Mouse (Mus musculus): ENCODE measurements around the gene Rnd1. TPM values are rescaled to one million over a fixed set of nuclear protein-coding genes. Genes with fewer than 3 reads are reported as not detected.

Rnd1 gene
- polyA plus RNA-seq, 1 experiment, result not detected

DNA sequence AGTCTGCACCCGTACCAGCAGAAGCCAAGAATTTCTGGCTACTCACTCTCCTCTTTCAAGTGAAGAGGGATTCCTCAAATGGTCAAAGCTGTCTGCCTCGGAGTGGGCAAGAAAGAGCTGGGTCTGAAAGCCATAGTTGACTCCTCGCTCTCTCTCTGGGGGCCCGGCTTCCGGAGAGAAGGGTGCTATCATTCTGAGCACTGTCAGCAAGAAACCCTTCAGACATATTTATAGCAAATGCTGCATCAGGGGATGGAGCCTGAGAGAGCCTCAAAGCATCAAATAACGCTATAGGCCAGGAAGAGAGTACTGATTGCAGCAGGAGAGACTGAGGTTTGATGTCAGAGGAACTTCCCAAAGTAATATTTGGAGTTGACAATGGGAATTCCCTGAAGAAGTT is 47.8 kb downstream of the Rnd1 start:
- Histone ChIP-seq H3K4me1 (ENCODE audit: control insufficient read depth, insufficient read depth, low read length) (peaks cover 46% of the 10 kb centered on the region), H3K4me3 (ENCODE audit: insufficient read depth, low read depth, low read length) (no peak overlapping the region), H3K27ac (ENCODE audit: insufficient read depth, low read depth, low read length) (no peak overlapping the region)
- WGBS, result 56% methylated on average over 6 of the region's 6 CpGs
- TF ChIP-seq POLR2A (IDR thresholded peaks at IDR 0.05; ENCODE audit: insufficient read depth, low read depth, low read length) (no peak), CTCF (IDR thresholded peaks at IDR 0.05; ENCODE audit: insufficient read depth, low read depth, low read length) (no peak)

DNA sequence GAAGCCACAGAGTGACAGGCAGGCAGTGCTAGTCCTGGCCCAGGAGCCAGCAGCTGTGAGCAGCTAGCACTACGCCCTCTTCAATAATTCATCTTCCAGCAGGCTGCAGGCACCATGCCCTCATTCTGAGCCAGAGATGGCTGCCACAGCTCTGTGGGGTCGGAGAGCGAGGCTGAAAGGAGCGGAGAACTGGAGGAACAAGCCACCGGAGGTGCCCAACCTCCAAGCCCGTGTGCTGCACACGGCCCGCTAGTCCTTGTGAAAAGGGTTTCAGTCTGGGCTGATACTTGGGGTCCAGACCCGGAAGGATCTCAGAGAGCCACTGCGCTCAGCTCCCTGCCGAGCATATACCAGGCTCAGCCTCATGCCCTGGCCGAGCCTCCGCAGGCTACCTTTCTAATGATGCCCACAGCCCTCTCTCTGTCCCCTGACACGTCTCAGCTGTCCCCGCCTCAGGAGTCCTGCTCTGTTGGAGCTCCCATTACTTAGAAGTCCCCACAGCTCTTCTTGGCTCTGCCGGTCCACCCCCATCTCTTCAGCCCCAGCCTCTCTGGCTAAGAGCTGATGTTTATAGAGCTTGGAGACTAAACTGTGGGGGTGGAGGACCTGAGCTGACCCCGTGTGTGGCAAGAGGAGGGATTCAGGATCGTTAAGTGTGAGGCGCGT is 48.5 kb downstream of the Rnd1 start:
- H3K27ac ChIP-seq (ENCODE audit: insufficient read depth, low read depth, low read length), result no peak overlapping the region
- 11% methylated on average over 20 of the region's 20 CpGs for WGBS
- H3K4me3 ChIP-seq (ENCODE audit: insufficient read depth, low read depth, low read length), result 0 out of 2 replicates have a peak overlapping the region, but pooled peaks have one; percentile 8
- peaks cover 43% of the 10 kb centered on the region for H3K4me1 ChIP-seq (ENCODE audit: control insufficient read depth, insufficient read depth, low read length)
- TF ChIP-seq CTCF (IDR thresholded peaks at IDR 0.05; ENCODE audit: insufficient read depth, low read depth, low read length), result no peak
- TF ChIP-seq POLR2A (IDR thresholded peaks at IDR 0.05; ENCODE audit: insufficient read depth, low read depth, low read length), result no peak

GRCm38 (mm10) chr15:98626487-98627212 is 50.6 kb downstream of the Rnd1 start:
- TF ChIP-seq CTCF (IDR thresholded peaks at IDR 0.05; ENCODE audit: insufficient read depth, low read depth, low read length) (no peak), POLR2A (IDR thresholded peaks at IDR 0.05; ENCODE audit: insufficient read depth, low read depth, low read length) (no peak)
- Histone ChIP-seq H3K4me1 (ENCODE audit: control insufficient read depth, insufficient read depth, low read length) (peaks cover 27% of the 10 kb centered on the region), H3K4me3 (ENCODE audit: insufficient read depth, low read depth, low read length) (no peak overlapping the region), H3K27ac (ENCODE audit: insufficient read depth, low read depth, low read length) (no peak overlapping the region)
- WGBS, result 76% methylated on average over 7 of the region's 7 CpGs

- Histone ChIP-seq H3K4me3 (ENCODE audit: insufficient read depth, low read depth, low read length) (no peak overlapping the region), H3K27ac (ENCODE audit: insufficient read depth, low read depth, low read length) (no peak overlapping the region), H3K4me1 (ENCODE audit: control insufficient read depth, insufficient read depth, low read length) (peaks cover 22% of the 10 kb centered on the region)
- no peak for TF ChIP-seq CTCF (IDR thresholded peaks at IDR 0.05; ENCODE audit: insufficient read depth, low read depth, low read length)
- no peak for TF ChIP-seq POLR2A (IDR thresholded peaks at IDR 0.05; ENCODE audit: insufficient read depth, low read depth, low read length)
- 32% methylated on average over 8 of the region's 8 CpGs for WGBS
Measured at GRCm38 (mm10) chr15:98626078-98626477, 51.2 kb downstream of the Rnd1 start.

DNA sequence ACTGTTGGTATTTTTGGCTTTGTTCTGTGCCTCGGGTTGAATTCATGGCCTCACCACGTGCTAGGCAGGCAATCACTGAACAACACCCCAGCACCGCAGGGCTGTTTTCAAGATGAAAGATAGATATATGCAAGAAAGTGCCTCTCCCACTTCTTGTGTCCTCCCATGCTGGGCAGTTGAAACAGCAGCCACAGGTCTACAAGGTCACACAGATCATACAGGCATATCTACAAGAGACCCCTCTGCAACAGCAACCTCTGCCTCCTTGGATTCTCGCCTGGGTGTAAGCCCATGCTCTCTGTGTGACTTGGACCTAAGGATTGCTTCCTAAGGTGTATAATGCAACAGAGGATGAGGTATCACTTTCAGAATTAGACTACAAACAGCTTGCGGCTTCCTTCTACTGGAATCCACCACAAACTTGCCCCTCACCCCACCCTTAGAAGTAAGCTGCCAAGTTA is 53.9 kb downstream of the Rnd1 start:
- TF ChIP-seq CTCF (IDR thresholded peaks at IDR 0.05; ENCODE audit: insufficient read depth, low read depth, low read length) (no peak), POLR2A (IDR thresholded peaks at IDR 0.05; ENCODE audit: insufficient read depth, low read depth, low read length) (no peak)
- H3K4me1 ChIP-seq (ENCODE audit: control insufficient read depth, insufficient read depth, low read length), result peaks cover 9% of the 10 kb centered on the region
- H3K27ac ChIP-seq (ENCODE audit: insufficient read depth, low read depth, low read length), result no peak overlapping the region
- H3K4me3 ChIP-seq (ENCODE audit: insufficient read depth, low read depth, low read length), result no peak overlapping the region
- WGBS, result 55% methylated on average over 5 of the region's 5 CpGs

- no peak overlapping the region for H3K4me3 ChIP-seq (ENCODE audit: insufficient read depth, low read depth, low read length)
- peaks cover 4% of the 10 kb centered on the region; the same call in 1 of the 2 replicates for H3K4me1 ChIP-seq (ENCODE audit: control insufficient read depth, insufficient read depth, low read length)
- 26% methylated on average over 6 of the region's 6 CpGs for WGBS
- TF ChIP-seq CTCF (IDR thresholded peaks at IDR 0.05; ENCODE audit: insufficient read depth, low read depth, low read length) (no peak), POLR2A (IDR thresholded peaks at IDR 0.05; ENCODE audit: insufficient read depth, low read depth, low read length) (no peak)
- H3K27ac ChIP-seq (ENCODE audit: insufficient read depth, low read depth, low read length), result no peak overlapping the region
Measured at GRCm38 (mm10) chr15:98622721-98623120, 54.5 kb downstream of the Rnd1 start.

- H3K27ac ChIP-seq (ENCODE audit: insufficient read depth, low read depth, low read length), result no peak overlapping the region
- H3K4me1 ChIP-seq (ENCODE audit: control insufficient read depth, insufficient read depth, low read length), result peaks cover 4% of the 10 kb centered on the region; the same call in 1 of the 2 replicates
- WGBS, result 17% methylated on average over 7 of the region's 7 CpGs
- H3K4me3 ChIP-seq (ENCODE audit: insufficient read depth, low read depth, low read length), result no peak overlapping the region
- TF ChIP-seq POLR2A (IDR thresholded peaks at IDR 0.05; ENCODE audit: insufficient read depth, low read depth, low read length), result no peak
- no peak for TF ChIP-seq CTCF (IDR thresholded peaks at IDR 0.05; ENCODE audit: insufficient read depth, low read depth, low read length)
Measured at GRCm38 (mm10) chr15:98622199-98622598, 55.1 kb downstream of the Rnd1 start.

DNA sequence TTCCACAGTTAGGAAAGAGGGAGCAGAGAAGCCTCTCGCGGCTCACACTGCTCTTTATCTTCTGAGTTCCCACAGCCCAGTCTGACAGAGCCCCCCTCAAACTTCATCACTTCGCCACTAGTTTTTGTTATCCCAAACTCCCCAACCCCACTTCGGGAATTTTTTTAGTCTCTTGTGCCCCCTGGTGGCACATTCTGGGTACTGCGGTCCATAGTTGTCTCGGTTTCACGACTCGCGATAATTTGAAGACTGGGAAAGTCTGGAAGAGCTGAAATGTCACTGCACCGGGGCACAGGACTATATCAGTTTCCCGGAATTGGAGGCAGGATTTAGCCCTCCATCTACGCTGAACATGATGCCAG is 60.1 kb downstream of the Rnd1 start:
- no peak for TF ChIP-seq POLR2A (IDR thresholded peaks at IDR 0.05; ENCODE audit: insufficient read depth, low read depth, low read length)
- TF ChIP-seq CTCF (IDR thresholded peaks at IDR 0.05; ENCODE audit: insufficient read depth, low read depth, low read length), result peak; percentile 41; the same call in 1 of the 2 replicates
- no peaks in the 10 kb centered on the region for H3K4me1 ChIP-seq (ENCODE audit: control insufficient read depth, insufficient read depth, low read length)
- no peak overlapping the region for H3K4me3 ChIP-seq (ENCODE audit: insufficient read depth, low read depth, low read length)
- H3K27ac ChIP-seq (ENCODE audit: insufficient read depth, low read depth, low read length), result no peak overlapping the region
- under 1% methylated on average over 12 of the region's 12 CpGs for WGBS

Data from olfactory bulb, adult 2 months (tissue).